Mouse (Mus musculus) neural tube, embryonic 12.5 days (tissue): ENCODE data around the gene Plod3. TPM values are rescaled to one million over a fixed set of nuclear protein-coding genes. Genes with fewer than 3 reads are reported as not detected.

Source experiments
- microRNA counts: library from miRNA; unstranded; fragments of <30 nt; microRNA quantifications from one replicate; lab custom pipeline; 2017
- microRNA-seq: library from miRNA; unstranded; fragments of <30 nt; microRNA quantifications from one replicate; pipeline ENCODE4, GENCODE M21; 2017
- polyA plus RNA-seq: library from polyadenylated mRNA; unstranded; fragments of >200 nt; fragmentation: Nextera tagmentation; extraction: Ambion mirVana; gene quantifications from 2 replicates; pipeline ENCODE4 v1.2.1, GENCODE M21; 2016

Gene Plod3
- polyA plus RNA-seq, 1 experiment from 2014 or later: 39.8 TPM

MicroRNAs within 50 kb of the gene (microRNA counts, 519-probe panel; counts per million panel counts)
- 342 counts per million, percentile 67 among the panel's probes with 10 or more counts for microRNA mmu-miR-702 (lab: Ali Mortazavi, UCI)

Small RNA genes within 50 kb of the gene (microRNA-seq; reads per million reads assigned to microRNA genes)
- gene Mir702: 42.6 reads per million, percentile 40 among the genes with 10 or more reads in this experiment

Other genes starting within 250 kb of the Plod3 start
- 67.9 and 74.6 TPM in 2 replicates for gene Col26a1, start 103.8 kb upstream of the Plod3 start, polyA plus RNA-seq
- gene Ift22, start 78.9 kb upstream of the Plod3 start, polyA plus RNA-seq: 98.2 and 106 TPM in 2 replicates
- gene Fis1, start 33.7 kb upstream of the Plod3 start, polyA plus RNA-seq: 304 and 321 TPM in 2 replicates
- 0.27 and 0.30 TPM in 2 replicates for gene Cldn15, start 20.4 kb upstream of the Plod3 start, polyA plus RNA-seq
- 103 and 109 TPM in 2 replicates for gene Znhit1, start 1.0 kb downstream of the Plod3 start, polyA plus RNA-seq
- gene Vgf, start 39.4 kb downstream of the Plod3 start, polyA plus RNA-seq: 3.6 and 4.5 TPM in 2 replicates
- gene Ap1s1, start 59.1 kb downstream of the Plod3 start, polyA plus RNA-seq: 193 and 198 TPM in 2 replicates
- gene Serpine1, start 85.2 kb downstream of the Plod3 start, polyA plus RNA-seq: 0.11 and 0.23 TPM in 2 replicates
- gene Trim56, start 129.2 kb downstream of the Plod3 start, polyA plus RNA-seq: 4.3 and 5.3 TPM in 2 replicates
- not detected in 2 replicates for gene Muc3, start 162.3 kb downstream of the Plod3 start, polyA plus RNA-seq
- gene Muc3a, start 225.4 kb downstream of the Plod3 start, polyA plus RNA-seq: not detected in 2 replicates